Mouse (Mus musculus) liver, embryonic 16.5 days (tissue): Measurements from ENCODE around the gene Aldoart2. TPM values are rescaled to one million over a fixed set of nuclear protein-coding genes. Genes with fewer than 3 reads are reported as not detected.
"Not testable (repeated sequence)": the region's sequence is repeated elsewhere in the genome, so short reads cannot be mapped to it uniquely, and the experiment has no call there.

ENCODE experiments used
- ATAC-seq: fragments of 200-750 bp; cut with Nextera tagmentation; 2 replicates; pipeline ENCODE4 v1.8.0; 2017; ENCODE audit warnings: low read depth, mild to moderate bottlenecking, moderate number of reproducible peaks, moderate library complexity
- H3K27ac ChIP-seq: fragments of 300-500 bp; sonication (generic); 2 replicates; pipeline ENCODE4 v1.5.1; 2014; ENCODE audit warnings: mild to moderate bottlenecking, low read length
- H3K27me3 ChIP-seq: fragments of 300-500 bp; sonication (generic); 2 replicates; pipeline ENCODE4 v1.6.1; 2014; ENCODE audit warnings: low read depth, low read length, mixed read lengths; ENCODE audit not compliant: control insufficient read depth, insufficient read depth
- H3K36me3 ChIP-seq: fragments of 300-500 bp; sonication (generic); 2 replicates; pipeline ENCODE4 v1.6.1; 2014; ENCODE audit warnings: mild to moderate bottlenecking; ENCODE audit not compliant: control insufficient read depth, insufficient read depth
- H3K4me1 ChIP-seq: fragments of 300-500 bp; sonication (generic); 2 replicates; pipeline ENCODE4 v1.6.1; 2014; ENCODE audit warnings: low read depth, low read length, mixed read lengths; ENCODE audit not compliant: control insufficient read depth
- H3K4me2 ChIP-seq: fragments of 300-500 bp; sonication (generic); 2 replicates; pipeline ENCODE4 v1.6.1; 2014; ENCODE audit warnings: low read depth, low read length, mixed read lengths
- H3K4me3 ChIP-seq: fragments of 300-500 bp; sonication (generic); 2 replicates; pipeline ENCODE4 v1.5.1; 2014; ENCODE audit warnings: low read depth, mild to moderate bottlenecking, low read length
- H3K9ac ChIP-seq: fragments of 300-500 bp; sonication (generic); 2 replicates; pipeline ENCODE4 v1.6.1; 2014; ENCODE audit warnings: low read depth, low read length
- H3K9me3 ChIP-seq: fragments of 300-500 bp; sonication (generic); replicated peaks from 2 replicates; pipeline ENCODE4 v1.6.1; 2016; ENCODE audit warnings: low read length; ENCODE audit not compliant: control insufficient read depth
- WGBS: fragments of 180-500 bp; shearing (Covaris S2); extraction: QIAGEN DNeasy Blood & Tissue Kit; methylation state at CpG from one replicate; pipeline ENCODE4 v1.1.7; 2014; ENCODE audit not compliant: insufficient replicate concordance; 5-methylcytosine and 5-hydroxymethylcytosine counted together
- polyA plus RNA-seq: library from polyadenylated mRNA; unstranded; fragments of >200 nt; fragmentation: Nextera tagmentation; extraction: Ambion mirVana; gene quantifications from 2 replicates; pipeline ENCODE4 v1.2.1, GENCODE M21; 2015

Gene Aldoart2
- not detected in 2 replicates for polyA plus RNA-seq

- no peak within 1 kb of the TSS for H3K9ac ChIP-seq
- no peak for ATAC-seq
- WGBS: 88% methylated on average over 19 of the region's 19 CpGs
- no peaks in the 10 kb centered on the region for H3K27me3 ChIP-seq
- no peak within 1 kb of the TSS for H3K4me2 ChIP-seq
- no peak within 1 kb of the TSS for H3K4me3 ChIP-seq
- no peaks in the 10 kb centered on the region for H3K4me1 ChIP-seq
- no peak within 1 kb of the TSS for H3K27ac ChIP-seq
- no peaks in the 10 kb centered on the region for H3K36me3 ChIP-seq
- no peaks in the 10 kb centered on the region for H3K9me3 ChIP-seq
These were observed at the start of gene Aldoart2 for GRCm38 (mm10) chr12:55565206-55565605. Gene Aldoart2 (plus strand): TSS chr12:55565239.

GRCm38 (mm10) chr12:55518061-55518738, 46.8 kb upstream of the Aldoart2 start:
- Histone ChIP-seq H3K27me3 (no peaks in the 10 kb centered on the region), H3K4me2 (no peak overlapping the region), H3K27ac (no peak overlapping the region), H3K9ac (no peak overlapping the region), H3K36me3 (no peaks in the 10 kb centered on the region), H3K4me3 (no peak overlapping the region), H3K9me3 (no peaks in the 10 kb centered on the region), H3K4me1 (no peaks in the 10 kb centered on the region)
- 52% methylated on average over 15 of the region's 15 CpGs for WGBS
- ATAC-seq: no peak

DNA sequence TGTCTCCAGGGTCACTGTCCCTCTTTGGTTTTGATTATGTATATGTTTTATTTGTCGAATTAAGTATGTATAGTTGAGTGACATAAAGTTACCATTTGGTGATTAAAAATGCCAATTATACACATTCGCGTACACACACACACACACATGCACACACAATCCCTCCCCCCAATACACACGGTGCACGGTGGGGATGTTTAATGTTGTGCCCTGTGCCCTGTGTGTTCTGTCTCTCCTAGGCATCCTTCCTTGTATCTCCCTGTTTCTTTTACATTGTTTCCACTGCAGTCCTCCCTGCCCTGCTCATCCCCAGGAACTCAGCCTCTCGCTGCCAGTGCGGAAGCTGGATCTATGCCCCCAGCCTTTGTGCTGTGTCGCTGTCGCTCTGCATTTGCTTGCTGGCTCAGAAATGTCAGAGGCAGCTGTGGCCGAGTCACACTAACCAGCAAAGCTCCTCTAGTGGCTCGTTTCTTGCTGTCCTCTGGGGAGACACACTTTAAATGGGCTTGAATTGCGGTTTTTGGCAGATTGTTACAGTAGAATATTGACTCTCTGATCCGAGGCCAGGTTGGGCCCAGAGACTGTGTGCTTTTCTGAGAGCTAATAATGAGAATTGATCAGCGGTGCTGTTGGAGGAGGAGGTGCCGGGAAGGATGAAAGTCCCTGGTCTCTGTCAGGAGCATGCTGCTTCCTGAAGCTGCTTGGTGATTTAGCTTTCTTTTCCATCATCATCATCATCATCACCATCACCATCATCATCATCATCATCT, 37.9 kb upstream of the Aldoart2 start:
- no peaks in the 10 kb centered on the region for H3K4me1 ChIP-seq
- no peak overlapping the region for H3K9ac ChIP-seq
- no peaks in the 10 kb centered on the region for H3K27me3 ChIP-seq
- ATAC-seq: no peak
- no peak overlapping the region for H3K4me3 ChIP-seq
- no peak overlapping the region for H3K4me2 ChIP-seq
- no peaks in the 10 kb centered on the region for H3K36me3 ChIP-seq
- WGBS: 56% methylated on average over 15 of the region's 15 CpGs
- H3K27ac ChIP-seq: no peak overlapping the region
- H3K9me3 ChIP-seq: no peaks in the 10 kb centered on the region

DNA sequence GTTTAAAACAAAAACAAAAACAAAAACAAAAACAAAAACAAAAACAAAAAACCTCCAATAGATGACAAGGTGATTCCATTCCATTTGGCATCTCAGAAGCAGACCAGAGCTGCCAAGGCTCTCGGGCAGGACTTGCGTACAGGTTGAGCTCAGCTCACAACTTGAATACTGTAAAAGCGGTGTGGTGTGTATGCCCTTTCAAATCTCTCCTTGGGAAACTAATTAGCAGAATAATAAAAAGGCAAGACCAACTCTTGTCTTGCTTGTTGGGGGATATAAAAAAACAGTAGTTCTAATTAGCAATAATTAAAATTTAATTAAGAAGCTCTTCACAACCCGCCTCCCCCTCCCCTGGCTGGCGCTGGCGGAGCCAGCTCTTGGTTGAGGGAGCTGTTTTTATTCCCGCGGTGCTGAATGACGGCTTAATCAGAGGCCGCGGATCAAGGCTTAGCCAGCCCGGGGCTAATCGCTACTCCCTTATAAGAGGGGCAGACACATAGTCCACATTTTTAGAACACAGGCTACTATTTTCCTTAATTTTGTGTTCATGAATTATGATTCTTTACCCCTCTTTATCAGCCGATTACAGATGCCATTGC, 28.4 kb upstream of the Aldoart2 start:
- Histone ChIP-seq H3K27me3 (peaks cover 12% of the 10 kb centered on the region), H3K9me3 (no peaks in the 10 kb centered on the region), H3K27ac (no peak overlapping the region), H3K36me3 (no peaks in the 10 kb centered on the region), H3K4me1 (no peaks in the 10 kb centered on the region), H3K4me2 (no peak overlapping the region), H3K4me3 (no peak overlapping the region), H3K9ac (no peak overlapping the region)
- ATAC-seq: no peak
- 8% methylated on average over 14 of the region's 14 CpGs for WGBS

DNA sequence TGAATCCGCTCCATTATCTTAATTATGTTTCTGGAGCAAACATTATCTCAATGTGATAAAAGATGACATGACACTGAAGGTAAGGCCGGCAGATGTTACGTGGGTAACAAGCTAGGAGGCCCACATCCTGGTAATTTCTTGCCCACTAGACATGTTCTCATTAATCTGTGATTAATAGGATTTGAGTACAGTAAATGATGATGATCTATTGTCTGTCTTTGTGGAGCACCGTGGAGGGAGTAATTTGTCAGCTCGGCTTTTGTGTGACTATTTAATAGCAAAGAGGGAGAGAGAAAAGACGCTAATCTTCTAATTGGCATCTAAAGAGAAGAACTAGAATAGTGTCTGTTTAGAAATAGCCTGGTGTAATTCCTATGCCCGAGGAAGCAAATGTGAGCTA, 27.3 kb upstream of the Aldoart2 start:
- H3K4me1 ChIP-seq: no peaks in the 10 kb centered on the region
- H3K36me3 ChIP-seq: no peaks in the 10 kb centered on the region
- H3K27me3 ChIP-seq: peaks cover 12% of the 10 kb centered on the region
- no peak overlapping the region for H3K4me2 ChIP-seq
- H3K9me3 ChIP-seq: no peaks in the 10 kb centered on the region
- H3K4me3 ChIP-seq: no peak overlapping the region
- no peak for ATAC-seq
- WGBS: 61% methylated on average over 7 of the region's 7 CpGs
- H3K27ac ChIP-seq: no peak overlapping the region
- no peak overlapping the region for H3K9ac ChIP-seq

- H3K36me3 ChIP-seq: no peaks in the 10 kb centered on the region
- no peak for ATAC-seq
- no peaks in the 10 kb centered on the region for H3K9me3 ChIP-seq
- no peak overlapping the region for H3K9ac ChIP-seq
- no peaks in the 10 kb centered on the region for H3K4me1 ChIP-seq
- H3K4me3 ChIP-seq: no peak overlapping the region
- H3K27me3 ChIP-seq: peaks cover 12% of the 10 kb centered on the region
- WGBS: 63% methylated on average over 1 of the region's 1 CpGs
- no peak overlapping the region for H3K27ac ChIP-seq
- H3K4me2 ChIP-seq: no peak overlapping the region
These were observed 26.6 kb upstream of the Aldoart2 start for GRCm38 (mm10) chr12:55538328-55538971.

DNA sequence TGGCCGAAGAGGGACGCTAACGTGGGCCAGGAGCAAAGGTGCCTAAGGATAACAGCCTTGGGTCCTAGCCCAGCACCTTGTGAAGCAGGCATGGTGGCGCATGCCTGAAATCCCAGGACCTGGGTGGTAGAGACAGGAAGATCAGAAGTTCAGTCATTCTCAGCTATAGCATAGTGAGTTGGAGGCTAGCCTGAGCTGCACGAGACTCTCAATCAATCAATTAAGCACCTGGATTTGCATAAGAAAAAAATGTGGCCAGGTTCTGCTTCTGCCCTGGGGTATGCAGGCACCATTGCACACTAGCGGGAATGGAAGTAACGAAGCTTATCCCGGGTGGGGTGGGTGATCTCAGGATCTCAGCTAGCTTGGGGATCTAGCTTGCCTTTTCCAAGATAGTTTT, 25.9 kb upstream of the Aldoart2 start:
- WGBS: 61% methylated on average over 8 of the region's 8 CpGs
- H3K9ac ChIP-seq: no peak overlapping the region

GRCm38 (mm10) chr12:55554901-55555300, 10.1 kb upstream of the Aldoart2 start:
- H3K36me3 ChIP-seq, H3K4me3 ChIP-seq, H3K9ac ChIP-seq, H3K4me1 ChIP-seq, ATAC-seq, H3K27ac ChIP-seq, H3K9me3 ChIP-seq, H3K27me3 ChIP-seq, H3K4me2 ChIP-seq: not testable (repeated sequence)
- 65% methylated on average over 6 of the region's 6 CpGs for WGBS

More for the DNA sequence above, 25.9 kb upstream of the Aldoart2 start:
- H3K4me1 ChIP-seq: no peaks in the 10 kb centered on the region
- no peak overlapping the region for H3K4me3 ChIP-seq
- peaks cover 12% of the 10 kb centered on the region for H3K27me3 ChIP-seq
- H3K9me3 ChIP-seq: no peaks in the 10 kb centered on the region
- H3K36me3 ChIP-seq: no peaks in the 10 kb centered on the region
- no peak for ATAC-seq
- H3K4me2 ChIP-seq: no peak overlapping the region
- no peak overlapping the region for H3K27ac ChIP-seq
